Mouse (Mus musculus) thymus, adult 2 months (tissue): Measurements from ENCODE around the gene Fam173a. TPM values are rescaled to one million over a fixed set of nuclear protein-coding genes. Genes with fewer than 3 reads are reported as not detected.
A peak's percentile ranks its signal among the peaks of the same experiment; 100 is the strongest.

Experiments used
- DNase-seq: peaks from one replicate; pipeline ENCODE4 v3.0.0; 2021
- H3K27ac ChIP-seq: fragments of 200-500 bp; 2 replicates; pipeline ENCODE4 v1.5.1; 2012; ENCODE audit warnings: low read length, control low read depth; ENCODE audit not compliant: control insufficient read depth, insufficient read depth
- H3K27me3 ChIP-seq: fragments of 200-500 bp; 2 replicates; pipeline ENCODE4 v1.6.1; 2012; ENCODE audit warnings: mild to moderate bottlenecking, low read length, moderate library complexity, mixed read lengths; ENCODE audit not compliant: control insufficient read depth, insufficient read depth
- H3K36me3 ChIP-seq: fragments of 200-500 bp; 2 replicates; pipeline ENCODE4 v1.6.1; 2012; ENCODE audit warnings: mild to moderate bottlenecking, low read length, moderate library complexity; ENCODE audit not compliant: control insufficient read depth, insufficient read depth
- H3K4me1 ChIP-seq: fragments of 200-500 bp; replicated peaks from 2 replicates; pipeline ENCODE4 v1.6.1; 2012; ENCODE audit warnings: low read length; ENCODE audit not compliant: control insufficient read depth, insufficient read depth
- H3K4me3 ChIP-seq: fragments of 200-500 bp; 2 replicates; pipeline ENCODE4 v1.5.1; 2012; ENCODE audit warnings: mild to moderate bottlenecking, low read length, control low read depth, moderate library complexity; ENCODE audit not compliant: control insufficient read depth, insufficient read depth
- CTCF ChIP-seq: fragments of 200-500 bp; IDR thresholded peaks from 2 replicates; pipeline ENCODE4 v1.5.1; 2012; ENCODE audit warnings: mild to moderate bottlenecking, control low read depth, low read length, moderate library complexity, borderline replicate concordance; ENCODE audit not compliant: control insufficient read depth, poor library complexity, insufficient read depth; ENCODE audit errors: extremely low read depth
- POLR2A ChIP-seq: fragments of 200-500 bp; IDR thresholded peaks from 2 replicates; pipeline ENCODE4 v1.6.1; 2012; ENCODE audit warnings: mild to moderate bottlenecking, low read length, control low read depth, moderate library complexity; ENCODE audit not compliant: control insufficient read depth, poor library complexity, insufficient read depth; ENCODE audit errors: extremely low read depth
- WGBS: fragments of 180-500 bp; shearing (Covaris S2); methylation state at CpG from one replicate; pipeline ENCODE4 v1.1.7; 2018; 5-methylcytosine and 5-hydroxymethylcytosine counted together
- polyA plus RNA-seq: library from polyadenylated mRNA; depleted of rRNA; stranded (reverse); fragments of >200 nt; gene quantifications from 2 replicates; pipeline ENCODE4 v1.2.3, GENCODE M21; 2012

Fam173a gene
- polyA plus RNA-seq, 1 experiment: 162 TPM

DNA sequence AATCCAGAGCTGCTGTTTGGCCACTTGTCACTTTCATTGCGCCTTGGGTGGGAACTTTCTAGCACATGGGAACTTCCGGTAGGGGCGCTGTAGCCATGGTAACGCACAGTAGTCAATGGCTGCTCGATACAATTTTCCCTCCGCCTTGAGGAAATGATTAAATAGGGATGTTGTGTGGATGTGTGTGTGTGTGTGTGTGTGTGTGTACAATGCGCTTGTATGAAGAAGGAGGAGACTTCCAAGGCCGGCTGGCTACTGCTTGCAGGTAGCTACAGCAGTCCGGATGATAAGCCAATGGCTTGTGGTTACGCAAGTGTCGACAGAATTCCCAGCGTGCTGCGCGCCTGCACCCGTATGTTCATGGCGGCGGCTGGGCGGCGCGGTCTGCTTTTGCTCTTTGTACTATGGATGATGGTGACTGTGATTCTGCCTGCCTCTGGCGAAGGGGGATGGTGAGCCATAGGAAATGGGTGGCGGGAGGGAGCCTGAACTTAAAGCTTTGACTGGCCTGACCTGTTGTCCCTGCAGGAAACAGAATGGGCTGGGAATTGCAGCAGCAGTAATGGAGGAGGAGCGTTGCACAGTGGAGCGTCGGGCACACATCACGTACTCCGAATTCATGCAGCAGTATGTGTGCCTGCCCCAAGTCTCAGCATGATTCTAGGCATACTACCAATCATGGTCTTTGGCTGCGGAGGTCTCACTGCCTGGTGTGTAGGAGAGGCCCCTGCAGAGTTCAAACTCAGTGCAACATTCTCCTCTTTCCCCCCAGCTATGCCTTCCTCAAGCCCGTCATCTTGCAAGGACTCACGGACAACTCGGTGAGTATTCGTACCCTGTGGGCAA, 36.2 kb upstream of the Fam173a start, which contains the start of gene Jmjd8:
Gene Jmjd8 (plus strand): TSS at position 156 of the 846 bp plus-strand sequence.
- Histone ChIP-seq H3K4me3 (peak within 1 kb of the TSS; percentile 79), H3K27me3 (no peaks in the 10 kb centered on the region), H3K36me3 (peaks cover 4% of the 10 kb centered on the region; the same call in 1 of the 2 replicates), H3K27ac (peak within 1 kb of the TSS; percentile 59), H3K4me1 (peaks cover 42% of the 10 kb centered on the region)
- 2% methylated on average over 32 of the region's 32 CpGs for WGBS
- DNase-seq: peak; percentile 76
- 0 out of 2 replicates have a peak, but pooled peaks have one; percentile 15 for TF ChIP-seq CTCF
- peak; percentile 71; the same call in 1 of the 2 replicates for TF ChIP-seq POLR2A

GRCm38 (mm10) chr17:25828223-25828594, 35.5 kb upstream of the Fam173a start:
- Histone ChIP-seq H3K36me3 (peaks cover 4% of the 10 kb centered on the region; the same call in 1 of the 2 replicates), H3K4me1 (peaks cover 40% of the 10 kb centered on the region)
- WGBS: 54% methylated on average over 8 of the region's 8 CpGs

GRCm38 (mm10) chr17:25827546-25828222, 35.0 kb upstream of the Fam173a start:
- no peak for TF ChIP-seq POLR2A
- TF ChIP-seq CTCF: no peak
- no peak overlapping the region for H3K4me3 ChIP-seq
- H3K27me3 ChIP-seq: no peaks in the 10 kb centered on the region
- H3K4me1 ChIP-seq: peaks cover 43% of the 10 kb centered on the region
- 95% methylated on average over 22 of the region's 22 CpGs for WGBS
- no peak overlapping the region for H3K27ac ChIP-seq
- no peak for DNase-seq
- H3K36me3 ChIP-seq: peaks cover 4% of the 10 kb centered on the region; the same call in 1 of the 2 replicates

More at GRCm38 (mm10) chr17:25828223-25828594, 35.5 kb upstream of the Fam173a start:
- no peak for DNase-seq
- TF ChIP-seq POLR2A: no peak
- TF ChIP-seq CTCF: no peak
- H3K27ac ChIP-seq: no peak overlapping the region; the same call in 1 of the 2 replicates
- peak overlapping the region; percentile 79 for H3K4me3 ChIP-seq
- no peaks in the 10 kb centered on the region for H3K27me3 ChIP-seq

DNA sequence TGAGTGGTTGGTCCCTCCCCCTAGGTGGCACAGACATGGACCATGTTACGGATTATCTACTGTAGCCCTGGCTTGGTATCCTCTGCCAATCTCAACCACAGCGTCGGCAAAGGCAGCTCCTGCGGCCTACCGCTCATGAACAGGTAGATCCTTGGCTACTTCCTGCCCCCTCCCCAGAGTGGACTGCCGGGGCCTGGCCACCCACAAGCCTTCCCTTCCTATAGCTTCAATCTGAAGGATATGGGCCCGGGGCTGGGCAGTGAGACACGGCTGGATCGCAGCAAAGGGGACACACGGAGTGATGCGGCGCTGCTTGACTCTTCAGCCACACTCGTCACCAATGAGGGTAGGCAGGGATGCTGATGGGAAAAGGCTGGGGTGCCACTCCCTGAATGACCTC, 34.3 kb upstream of the Fam173a start:
- H3K4me1 ChIP-seq: peaks cover 40% of the 10 kb centered on the region
- WGBS: 97% methylated on average over 13 of the region's 13 CpGs
- H3K36me3 ChIP-seq: peaks cover 4% of the 10 kb centered on the region; the same call in 1 of the 2 replicates

GRCm38 (mm10) chr17:25825984-25826570, 33.4 kb upstream of the Fam173a start:
- 98% methylated on average over 27 of the region's 27 CpGs for WGBS
- TF ChIP-seq CTCF: no peak
- TF ChIP-seq POLR2A: no peak
- Histone ChIP-seq H3K27me3 (no peaks in the 10 kb centered on the region; the same call in 1 of the 2 replicates), H3K27ac (no peak overlapping the region), H3K4me1 (peaks cover 31% of the 10 kb centered on the region), H3K4me3 (no peak overlapping the region), H3K36me3 (peaks cover 4% of the 10 kb centered on the region; the same call in 1 of the 2 replicates)
- no peak for DNase-seq

More for the DNA sequence above, 34.3 kb upstream of the Fam173a start:
- DNase-seq: no peak
- Histone ChIP-seq H3K4me3 (no peak overlapping the region), H3K27ac (no peak overlapping the region), H3K27me3 (no peaks in the 10 kb centered on the region)
- TF ChIP-seq POLR2A (no peak), CTCF (no peak)

DNA sequence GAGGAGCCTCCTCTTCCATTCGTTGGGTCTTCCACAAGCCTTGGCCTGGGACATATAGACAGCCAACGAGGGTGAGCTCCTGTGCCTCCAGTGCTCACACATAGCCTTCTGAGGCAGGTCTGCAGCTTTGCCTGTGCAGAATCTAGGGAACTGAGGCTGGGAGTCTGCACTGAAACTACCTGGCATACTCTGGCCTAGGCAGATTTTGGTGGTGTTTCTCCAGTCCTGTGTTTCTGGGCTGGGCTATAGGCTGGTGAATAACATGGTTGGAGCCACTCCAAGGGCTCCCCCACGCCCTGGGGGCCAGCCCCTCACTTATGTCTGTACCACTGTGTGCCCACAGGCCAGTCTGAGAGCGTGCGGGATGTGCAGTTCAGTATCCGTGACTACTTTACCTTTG, 32.6 kb upstream of the Fam173a start:
- TF ChIP-seq POLR2A: no peak
- no peak for TF ChIP-seq CTCF
- H3K4me3 ChIP-seq: no peak overlapping the region

More for the DNA sequence above, 32.6 kb upstream of the Fam173a start:
- Histone ChIP-seq H3K4me1 (peaks cover 31% of the 10 kb centered on the region), H3K27me3 (no peaks in the 10 kb centered on the region; the same call in 1 of the 2 replicates), H3K27ac (no peak overlapping the region), H3K36me3 (no peaks in the 10 kb centered on the region)
- WGBS: 97% methylated on average over 6 of the region's 6 CpGs
- DNase-seq: no peak
